Mouse (Mus musculus): Measurements from ENCODE around the gene Tmem50b.

Gene Tmem50b

GRCm38 (mm10) chr16:91565292-91565951, 32.2 kb downstream of the Tmem50b start:
- no peak for DNase-seq (ENCODE audit: low read depth, low spot score)

GRCm38 (mm10) chr16:91564580-91565291, 32.9 kb downstream of the Tmem50b start:
- no peak for DNase-seq (ENCODE audit: low read depth, low spot score)

GRCm38 (mm10) chr16:91561541-91562457, 35.8 kb downstream of the Tmem50b start:
- no peak for DNase-seq (ENCODE audit: low read depth, low spot score)

GRCm38 (mm10) chr16:91561099-91561498, 36.5 kb downstream of the Tmem50b start:
- DNase-seq (ENCODE audit: low read depth, low spot score): peak; percentile 43

GRCm38 (mm10) chr16:91557693-91558092, 39.9 kb downstream of the Tmem50b start:
- peak; percentile 67 for DNase-seq (ENCODE audit: low read depth, low spot score)

- DNase-seq (ENCODE audit: low read depth, low spot score): peak; percentile 51
These were observed 40.4 kb downstream of the Tmem50b start for GRCm38 (mm10) chr16:91557214-91557613.

GRCm38 (mm10) chr16:91556659-91557058, 40.9 kb downstream of the Tmem50b start:
- no peak for DNase-seq (ENCODE audit: low read depth, low spot score)

- no peak for DNase-seq (ENCODE audit: low read depth, low spot score)
These were observed 42.5 kb downstream of the Tmem50b start for GRCm38 (mm10) chr16:91555017-91555605.

- DNase-seq (ENCODE audit: low read depth, low spot score): peak; percentile 71
These were observed 44.0 kb downstream of the Tmem50b start for GRCm38 (mm10) chr16:91553625-91554024.

GRCm38 (mm10) chr16:91552072-91552471, 45.5 kb downstream of the Tmem50b start:
- no peak for DNase-seq (ENCODE audit: low read depth, low spot score)

- DNase-seq (ENCODE audit: low read depth, low spot score): peak; percentile 34
These were observed 46.5 kb downstream of the Tmem50b start for GRCm38 (mm10) chr16:91551081-91551524.

- no peak for DNase-seq (ENCODE audit: low read depth, low spot score)
These were observed 48.0 kb downstream of the Tmem50b start for GRCm38 (mm10) chr16:91549616-91550015.

- DNase-seq (ENCODE audit: low read depth, low spot score): no peak
These were observed 48.6 kb downstream of the Tmem50b start for GRCm38 (mm10) chr16:91548996-91549395.

- no peak for DNase-seq (ENCODE audit: low read depth, low spot score)
These were observed 49.0 kb downstream of the Tmem50b start for GRCm38 (mm10) chr16:91548586-91548985.

- DNase-seq (ENCODE audit: low read depth, low spot score): peak; percentile 42
These were observed 49.6 kb downstream of the Tmem50b start for GRCm38 (mm10) chr16:91547974-91548373.

- peak; percentile 73 for DNase-seq (ENCODE audit: low read depth, low spot score)
These were observed 50.5 kb downstream of the Tmem50b start, which contains the start of gene Ifngr2 for GRCm38 (mm10) chr16:91546836-91547741. TSS of gene Ifngr2 (plus strand) at chr16:91547072.

- DNase-seq (ENCODE audit: low read depth, low spot score): peak; percentile 52
These were observed 51.2 kb downstream of the Tmem50b start for GRCm38 (mm10) chr16:91546391-91546835.

GRCm38 (mm10) chr16:91545597-91546281, 51.9 kb downstream of the Tmem50b start:
- peak; percentile 40 for DNase-seq (ENCODE audit: low read depth, low spot score)

- no peak for DNase-seq (ENCODE audit: low read depth, low spot score)
These were observed 54.0 kb downstream of the Tmem50b start for GRCm38 (mm10) chr16:91543619-91544018.
